Mouse (Mus musculus) ovary, adult 10 weeks (tissue): Measurements from ENCODE around the gene Rpl37. TPM values are rescaled to one million over a fixed set of nuclear protein-coding genes. Genes with fewer than 3 reads are reported as not detected.

Experiments used
- polyA plus RNA-seq: library from polyadenylated mRNA; stranded (reverse); fragments of 350-450 nt; fragmentation: Illumina TruSeq; extraction: RNeasy Lipid Tissue Mini Kit (QIAGEN cat#74804); gene quantifications from one replicate; pipeline ENCODE4 v1.2.3, GENCODE M21; 2014

Gene Rpl37
- 24.2 TPM for polyA plus RNA-seq

GRCm38 (mm10) chr15:5116270-5117030 is at the start of gene Rpl37:
Rpl37 (plus strand) TSS chr15:5116645.

GRCm38 (mm10) chr15:5107686-5108654 is 8.5 kb upstream of the Rpl37 start, which contains the start of gene Card6:
Card6 (minus strand) TSS chr15:5108539.

GRCm38 (mm10) chr15:5143361-5144020 is 27.0 kb downstream of the Rpl37 start, which contains the start of gene Prkaa1:
Prkaa1 (plus strand) TSS chr15:5143861.

Other genes starting within 250 kb of the Rpl37 start
- gene Mroh2b, start 217.9 kb upstream of the Rpl37 start, polyA plus RNA-seq: not detected
- gene C7, start 52.9 kb upstream of the Rpl37 start, polyA plus RNA-seq: 30.3 TPM
- gene Card6, start 8.1 kb upstream of the Rpl37 start, polyA plus RNA-seq: 16.1 TPM
- gene Prkaa1, start 27.2 kb downstream of the Rpl37 start, polyA plus RNA-seq: 101 TPM
- 60.6 TPM for gene Ttc33, start 68.9 kb downstream of the Rpl37 start, polyA plus RNA-seq
- 9.9 TPM for gene Ptger4, start 127.5 kb downstream of the Rpl37 start, polyA plus RNA-seq